Mouse (Mus musculus): Measurements from ENCODE around the gene Mbnl3. TPM values are rescaled to one million over a fixed set of nuclear protein-coding genes. Genes with fewer than 3 reads are reported as not detected.

Mbnl3 gene
- 20.4 to 27.7 TPM (median 23.2 TPM) in 4 replicates for total RNA-seq (2023; ENCODE audit: inconsistent age)

GRCm38 (mm10) chrX:51206432-51206831 lies at the start of gene Mbnl3:
Mbnl3 (minus strand) TSS chrX:51206532.

Other genes starting within 250 kb of the Mbnl3 start
- gene Rap2c, start 188.5 kb downstream of the Mbnl3 start, total RNA-seq (2023; ENCODE audit: inconsistent age) = 36.4 to 40.0 TPM (median 37.9 TPM) in 4 replicates